Mouse (Mus musculus) small intestine, adult 2 months (tissue): Measurements from ENCODE around the gene Tpbgl.

Experiments used
- CTCF ChIP-seq: fragments of 200-500 bp; IDR thresholded peaks from 2 replicates; pipeline ENCODE4 v1.5.1; 2012; ENCODE audit warnings: low read depth, mild to moderate bottlenecking, control low read depth, inconsistent platforms, low read length, moderate library complexity, mixed read lengths; ENCODE audit not compliant: insufficient replicate concordance, insufficient read length; ENCODE audit errors: extremely low read depth
- POLR2A ChIP-seq: fragments of 200-500 bp; IDR thresholded peaks from 2 replicates; pipeline ENCODE4 v1.6.1; 2012; ENCODE audit warnings: low read depth, mild to moderate bottlenecking, control low read depth, inconsistent platforms, low read length, moderate library complexity

DNA sequence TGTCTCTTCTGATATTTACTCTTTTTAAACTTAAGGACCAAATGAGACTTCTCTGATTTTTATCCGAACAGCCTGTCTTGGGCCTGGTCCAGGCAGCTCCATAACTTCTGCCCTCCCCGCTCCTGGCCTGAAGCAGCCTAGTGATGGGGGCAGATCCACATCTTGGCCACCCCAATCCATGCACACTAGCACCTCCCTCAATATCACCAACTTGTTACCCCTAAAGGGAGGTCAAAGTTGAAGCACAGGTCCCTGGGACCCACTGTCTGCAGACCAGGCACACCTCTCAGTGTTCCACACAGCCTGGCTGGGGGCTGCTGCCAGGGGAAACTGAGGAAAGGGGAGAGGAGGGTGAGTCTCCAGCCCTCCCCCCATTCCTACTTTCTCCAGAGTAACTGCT is 21.8 kb downstream of the Tpbgl start:
- TF ChIP-seq CTCF (no peak), POLR2A (no peak)
